In the genomic region with DNA sequence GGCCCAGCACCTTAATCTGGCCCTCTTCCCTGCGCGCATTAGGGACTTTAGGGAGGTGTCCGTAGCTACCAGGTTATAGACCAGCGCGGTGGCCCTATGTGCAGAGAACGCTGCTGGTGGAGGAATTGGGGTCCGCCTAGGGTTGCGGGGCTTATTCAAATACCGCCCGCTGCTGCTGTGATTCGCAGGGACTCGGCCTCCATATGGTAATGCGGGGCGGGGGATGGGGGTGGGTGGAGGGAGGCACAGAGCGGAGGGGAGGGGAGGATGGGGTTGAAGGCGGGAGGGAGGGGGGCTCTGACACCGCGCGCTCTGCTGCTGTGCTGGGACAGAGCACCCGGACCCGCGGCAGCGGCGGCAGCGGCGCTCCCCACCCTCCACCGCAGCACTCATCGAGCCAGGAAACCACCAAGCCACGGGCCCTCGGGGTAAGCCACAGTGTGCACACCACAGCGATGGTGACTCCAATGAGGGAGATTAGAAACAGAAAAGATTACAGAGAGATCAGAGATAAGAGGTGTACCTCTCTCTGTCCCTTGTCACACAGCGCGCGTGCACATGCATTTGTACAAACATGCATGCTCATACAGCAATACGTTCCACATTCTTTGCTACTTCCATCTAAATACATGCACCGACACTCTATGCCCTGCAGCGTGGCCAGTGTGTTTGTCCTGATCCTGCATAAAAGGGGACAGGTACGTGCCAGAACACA, we compare ENCODE assay signal across 8 mouse cellular contexts.
A peak's percentile ranks its signal among the peaks of the same experiment; 100 is the strongest.
DNase-seq lines count a peak whose midpoint lies in the region; ATAC-seq and TF ChIP-seq lines count a peak whose summit lies in the region.

No protein-coding gene starts in this region.

- no peak for TF ChIP-seq POLR2A in thymus, adult 2 months (IDR thresholded peaks at IDR 0.05; ENCODE audit: control insufficient read depth, extremely low read depth, insufficient read depth, low read length, poor library complexity)

- peak overlapping the region; percentile 100 for H3K27ac ChIP-seq in hindbrain, postnatal 0 days
- peak overlapping the region; percentile 100 for H3K27ac ChIP-seq in midbrain, postnatal 0 days (ENCODE audit: low read depth, low read length)
- H3K27ac ChIP-seq in thymus, adult 2 months (ENCODE audit: control insufficient read depth, insufficient read depth, low read length) = no peak overlapping the region

- no peak for TF ChIP-seq CTCF in hindbrain, postnatal 0 days (IDR thresholded peaks at IDR 0.05; ENCODE audit: low read depth)
- no peak for TF ChIP-seq CTCF in midbrain, postnatal 0 days (IDR thresholded peaks at IDR 0.05)
- TF ChIP-seq CTCF in thymus, adult 2 months (IDR thresholded peaks at IDR 0.05; ENCODE audit: borderline replicate concordance, control insufficient read depth, extremely low read depth, insufficient read depth, low read length, poor library complexity) = no peak

- H3K9ac ChIP-seq in hindbrain, postnatal 0 days (replicated peaks; ENCODE audit: low read length) = peak overlapping the region; percentile 100
- H3K9ac ChIP-seq in midbrain, postnatal 0 days (replicated peaks; ENCODE audit: low read length, poor library complexity, severe bottlenecking) = peak overlapping the region; percentile 100

- no peaks in the 10 kb centered on the region for H3K27me3 ChIP-seq in hindbrain, postnatal 0 days (ENCODE audit: insufficient read depth, low read length)
- no peaks in the 10 kb centered on the region for H3K27me3 ChIP-seq in midbrain, postnatal 0 days (ENCODE audit: insufficient read depth, low read length)
- peaks cover 11% of the 10 kb centered on the region; the same call in 1 of the 2 replicates for H3K27me3 ChIP-seq in thymus, adult 2 months (ENCODE audit: control insufficient read depth, insufficient read depth, low read length)

- intact Hi-C loops in left cerebral cortex, postnatal 25 days (cut with DNase I) = loop anchor here (5.0 to 10.0 kb wide), 2 partner anchors 200 to 1178 kb away; no protein-coding TSS in a partner anchor

- peak overlapping the region; percentile 89 for H3K4me2 ChIP-seq in hindbrain, postnatal 0 days (ENCODE audit: low read depth, low read length)
- H3K4me2 ChIP-seq in midbrain, postnatal 0 days (ENCODE audit: low read depth, low read length, poor library complexity, severe bottlenecking) = peak overlapping the region; percentile 79

- H3K4me3 ChIP-seq in hindbrain, postnatal 0 days (ENCODE audit: low read length) = peak overlapping the region; percentile 79
- peak overlapping the region; percentile 78 for H3K4me3 ChIP-seq in midbrain, postnatal 0 days (ENCODE audit: low read depth, low read length)
- H3K4me3 ChIP-seq in thymus, adult 2 months (ENCODE audit: control insufficient read depth, insufficient read depth, low read length) = no peak overlapping the region

- no peaks in the 10 kb centered on the region for H3K4me1 ChIP-seq in hindbrain, postnatal 0 days (ENCODE audit: insufficient read depth, low read length)
- H3K4me1 ChIP-seq in midbrain, postnatal 0 days (ENCODE audit: insufficient read depth, low read length) = no peaks in the 10 kb centered on the region
- H3K4me1 ChIP-seq in thymus, adult 2 months (replicated peaks; ENCODE audit: control insufficient read depth, insufficient read depth, low read length) = 0 out of 2 replicates have a peak, but pooled peaks cover 4% of the 10 kb centered on the region

- no peaks in the 10 kb centered on the region for H3K36me3 ChIP-seq in hindbrain, postnatal 0 days (ENCODE audit: insufficient read depth, low read length)
- H3K36me3 ChIP-seq in midbrain, postnatal 0 days (ENCODE audit: insufficient read depth, low read length) = no peaks in the 10 kb centered on the region; the same call in 1 of the 2 replicates
- H3K36me3 ChIP-seq in thymus, adult 2 months (ENCODE audit: control insufficient read depth, insufficient read depth, low read length) = no peaks in the 10 kb centered on the region

- no peaks in the 10 kb centered on the region for H3K9me3 ChIP-seq in hindbrain, postnatal 0 days (ENCODE audit: low read length)
- H3K9me3 ChIP-seq in midbrain, postnatal 0 days (ENCODE audit: low read length) = no peaks in the 10 kb centered on the region

- WGBS in hindbrain, postnatal 0 days = 2% methylated on average over 38 of the region's 38 CpGs
- WGBS in midbrain, postnatal 0 days = under 1% methylated on average over 37 of the region's 38 CpGs
- WGBS in thymus, adult 2 months = 4% methylated on average over 37 of the region's 38 CpGs

- peak; percentile 53 to 61 for DNase-seq in left cerebral cortex, postnatal 25 days (ENCODE audit: low spot score in 2 of 2)
- DNase-seq in left cerebral cortex, adult 8-10 months (ENCODE audit: low spot score in 2 of 2) = no peak
- peak; percentile 55 to 73 for DNase-seq in cerebellum, postnatal 36 days
- peak; percentile 89 for DNase-seq in hindbrain, postnatal 0 days (ENCODE audit: low spot score)
- DNase-seq in midbrain, postnatal 0 days (ENCODE audit: low spot score) = peak; percentile 90
- DNase-seq in MN1 (ENCODE audit: low spot score) = no peak
- no peak for DNase-seq in ovary, postnatal 36 days (ENCODE audit: low spot score)
- no peak for DNase-seq in thymus, adult 2 months

- ATAC-seq in hindbrain, postnatal 0 days = peak; percentile 63
- ATAC-seq in midbrain, postnatal 0 days (ENCODE audit: low FRiP score) = peak; percentile 51

Comparison
In these comparisons a context has a peak if more than half of its experiments do, and no peak if none do; other contexts are left out.
1. DNase-seq: peak in left cerebral cortex, postnatal 25 days (2 of 2), cerebellum, postnatal 36 days (2 of 2), hindbrain, postnatal 0 days (single experiment) and midbrain, postnatal 0 days (single experiment); none in left cerebral cortex, adult 8-10 months (0 of 2), MN1 (single experiment), ovary, postnatal 36 days (single experiment) and thymus, adult 2 months (single experiment).